Mouse (Mus musculus): ENCODE results near the gene Sec14l3. TPM values are rescaled to one million over a fixed set of nuclear protein-coding genes. Genes with fewer than 3 reads are reported as not detected.

The Sec14l3 gene
- polyA plus RNA-seq, 1 experiment: not detected

- TF ChIP-seq CTCF (IDR thresholded peaks at IDR 0.05; ENCODE audit: extremely low read depth, insufficient read depth, insufficient read length, insufficient replicate concordance): no peak
- no peak for TF ChIP-seq POLR2A (IDR thresholded peaks at IDR 0.05; ENCODE audit: low read depth, low read length)
- no peaks in the 10 kb centered on the region for H3K27me3 ChIP-seq (ENCODE audit: control insufficient read depth, insufficient read depth, low read length)
- 86% methylated on average over 16 of the region's 16 CpGs for WGBS
- H3K4me3 ChIP-seq (ENCODE audit: extremely low read depth, insufficient read depth, insufficient read length): no peak within 1 kb of the TSS
- no peak for DNase-seq (ENCODE audit: low read depth in 1 of 2, low spot score in 2 of 2)
- no peak within 1 kb of the TSS for H3K27ac ChIP-seq (ENCODE audit: insufficient read depth, low read length)
- no peaks in the 10 kb centered on the region for H3K36me3 ChIP-seq (ENCODE audit: control insufficient read depth, insufficient read depth, low read length)
- H3K4me1 ChIP-seq (ENCODE audit: control insufficient read depth, insufficient read depth, insufficient read length): no peaks in the 10 kb centered on the region
Observed at GRCm38 (mm10) chr11:4031126-4031941, 33.3 kb upstream of the Sec14l3 start, which contains the start of gene Sec14l4. TSS of gene Sec14l4 (plus strand) at chr11:4031462.

DNA sequence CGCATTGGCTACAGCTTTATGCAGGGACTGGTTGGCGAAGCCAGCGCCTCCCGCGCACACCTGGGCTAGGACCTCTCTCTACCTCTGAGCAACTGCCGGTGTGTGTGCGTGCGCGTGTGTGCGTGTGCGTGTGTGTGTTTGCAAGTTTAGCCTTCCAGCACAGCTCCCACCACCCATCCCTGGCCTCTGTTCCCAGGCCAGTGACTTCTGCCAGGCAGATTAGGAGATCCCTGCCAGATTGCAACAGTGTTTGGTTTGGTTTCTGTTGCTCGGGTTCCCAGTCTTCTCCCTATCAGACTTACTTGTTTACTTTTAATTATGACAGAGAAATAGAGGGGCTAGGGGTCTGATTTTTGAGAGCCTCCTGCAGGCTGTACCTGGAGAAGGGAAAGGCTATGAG, 32.7 kb upstream of the Sec14l3 start:
- Histone ChIP-seq H3K27ac (ENCODE audit: insufficient read depth, low read length) (no peak overlapping the region), H3K4me3 (ENCODE audit: extremely low read depth, insufficient read depth, insufficient read length) (no peak overlapping the region), H3K4me1 (ENCODE audit: control insufficient read depth, insufficient read depth, insufficient read length) (no peaks in the 10 kb centered on the region), H3K36me3 (ENCODE audit: control insufficient read depth, insufficient read depth, low read length) (no peaks in the 10 kb centered on the region), H3K27me3 (ENCODE audit: control insufficient read depth, insufficient read depth, low read length) (no peaks in the 10 kb centered on the region)
- DNase-seq (ENCODE audit: low read depth in 1 of 2, low spot score in 2 of 2): no peak
- TF ChIP-seq CTCF (IDR thresholded peaks at IDR 0.05; ENCODE audit: extremely low read depth, insufficient read depth, insufficient read length, insufficient replicate concordance) (no peak), POLR2A (IDR thresholded peaks at IDR 0.05; ENCODE audit: low read depth, low read length) (no peak)
- 85% methylated on average over 12 of the region's 12 CpGs for WGBS

- H3K27ac ChIP-seq (ENCODE audit: insufficient read depth, low read length): no peak overlapping the region
- H3K4me1 ChIP-seq (ENCODE audit: control insufficient read depth, insufficient read depth, insufficient read length): no peaks in the 10 kb centered on the region
- no peak overlapping the region for H3K4me3 ChIP-seq (ENCODE audit: extremely low read depth, insufficient read depth, insufficient read length)
- no peak for DNase-seq (ENCODE audit: low read depth in 1 of 2, low spot score in 2 of 2)
- no peaks in the 10 kb centered on the region for H3K36me3 ChIP-seq (ENCODE audit: control insufficient read depth, insufficient read depth, low read length)
- no peaks in the 10 kb centered on the region for H3K27me3 ChIP-seq (ENCODE audit: control insufficient read depth, insufficient read depth, low read length)
- no peak for TF ChIP-seq CTCF (IDR thresholded peaks at IDR 0.05; ENCODE audit: extremely low read depth, insufficient read depth, insufficient read length, insufficient replicate concordance)
- no peak for TF ChIP-seq POLR2A (IDR thresholded peaks at IDR 0.05; ENCODE audit: low read depth, low read length)
- 87% methylated on average over 7 of the region's 7 CpGs for WGBS
Observed at GRCm38 (mm10) chr11:4033471-4033870, 31.2 kb upstream of the Sec14l3 start.

- TF ChIP-seq POLR2A (IDR thresholded peaks at IDR 0.05; ENCODE audit: low read depth, low read length): no peak
- TF ChIP-seq CTCF (IDR thresholded peaks at IDR 0.05; ENCODE audit: extremely low read depth, insufficient read depth, insufficient read length, insufficient replicate concordance): no peak
- Histone ChIP-seq H3K27ac (ENCODE audit: insufficient read depth, low read length) (no peak overlapping the region), H3K27me3 (ENCODE audit: control insufficient read depth, insufficient read depth, low read length) (no peaks in the 10 kb centered on the region), H3K36me3 (ENCODE audit: control insufficient read depth, insufficient read depth, low read length) (no peaks in the 10 kb centered on the region), H3K4me1 (ENCODE audit: control insufficient read depth, insufficient read depth, insufficient read length) (no peaks in the 10 kb centered on the region), H3K4me3 (ENCODE audit: extremely low read depth, insufficient read depth, insufficient read length) (no peak overlapping the region)
- DNase-seq (ENCODE audit: low read depth in 1 of 2, low spot score in 2 of 2): no peak
- WGBS: 45% methylated on average over 4 of the region's 4 CpGs
Observed at GRCm38 (mm10) chr11:4034169-4034568, 30.5 kb upstream of the Sec14l3 start.

GRCm38 (mm10) chr11:4035116-4035892, 29.3 kb upstream of the Sec14l3 start:
- H3K27ac ChIP-seq (ENCODE audit: insufficient read depth, low read length): no peak overlapping the region
- no peak for DNase-seq (ENCODE audit: low read depth in 1 of 2, low spot score in 2 of 2)
- no peak overlapping the region for H3K4me3 ChIP-seq (ENCODE audit: extremely low read depth, insufficient read depth, insufficient read length)
- no peaks in the 10 kb centered on the region for H3K36me3 ChIP-seq (ENCODE audit: control insufficient read depth, insufficient read depth, low read length)
- no peaks in the 10 kb centered on the region for H3K27me3 ChIP-seq (ENCODE audit: control insufficient read depth, insufficient read depth, low read length)
- TF ChIP-seq CTCF (IDR thresholded peaks at IDR 0.05; ENCODE audit: extremely low read depth, insufficient read depth, insufficient read length, insufficient replicate concordance) (no peak), POLR2A (IDR thresholded peaks at IDR 0.05; ENCODE audit: low read depth, low read length) (no peak)
- H3K4me1 ChIP-seq (ENCODE audit: control insufficient read depth, insufficient read depth, insufficient read length): no peaks in the 10 kb centered on the region
- 74% methylated on average over 18 of the region's 18 CpGs for WGBS

DNA sequence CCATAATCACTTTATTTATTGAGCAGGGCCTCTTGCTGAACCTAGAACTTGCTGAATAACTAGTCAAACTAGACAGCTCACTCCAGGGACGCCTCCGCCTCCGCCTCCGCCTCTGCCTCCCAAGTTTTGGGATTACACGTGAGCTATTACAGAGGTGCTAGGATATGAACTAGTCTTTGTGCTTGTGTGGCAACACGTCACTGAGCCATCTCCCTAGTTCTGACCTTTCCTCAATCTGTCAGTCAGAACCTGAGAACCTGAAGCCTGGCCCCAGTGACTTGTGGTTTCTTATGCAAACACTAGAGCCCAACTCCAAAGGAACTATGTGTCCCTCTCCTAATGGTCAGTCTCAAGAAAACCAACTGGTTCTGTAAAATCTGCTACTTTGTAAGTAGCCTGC, 28.7 kb upstream of the Sec14l3 start:
- DNase-seq (ENCODE audit: low read depth in 1 of 2, low spot score in 2 of 2): no peak
- TF ChIP-seq POLR2A (IDR thresholded peaks at IDR 0.05; ENCODE audit: low read depth, low read length) (no peak), CTCF (IDR thresholded peaks at IDR 0.05; ENCODE audit: extremely low read depth, insufficient read depth, insufficient read length, insufficient replicate concordance) (no peak)
- Histone ChIP-seq H3K4me3 (ENCODE audit: extremely low read depth, insufficient read depth, insufficient read length) (no peak overlapping the region), H3K4me1 (ENCODE audit: control insufficient read depth, insufficient read depth, insufficient read length) (no peaks in the 10 kb centered on the region), H3K27me3 (ENCODE audit: control insufficient read depth, insufficient read depth, low read length) (no peaks in the 10 kb centered on the region), H3K27ac (ENCODE audit: insufficient read depth, low read length) (no peak overlapping the region), H3K36me3 (ENCODE audit: control insufficient read depth, insufficient read depth, low read length) (no peaks in the 10 kb centered on the region)
- WGBS: 90% methylated on average over 6 of the region's 6 CpGs

Data from spleen, adult 2 months (tissue).